Mouse (Mus musculus) R1 (cell line): ENCODE results near the gene Fra10ac1.
A peak's percentile ranks its signal among the peaks of the same experiment; 100 is the strongest.

Experiments used
- DNase-seq: peaks from one replicate; pipeline ENCODE4 v3.0.0-alpha.2; 2018; ENCODE audit warnings: low read depth, low spot score

The Fra10ac1 gene

GRCm38 (mm10) chr19:38232087-38232486, 8.1 kb upstream of the Fra10ac1 start:
- no peak for DNase-seq

DNA sequence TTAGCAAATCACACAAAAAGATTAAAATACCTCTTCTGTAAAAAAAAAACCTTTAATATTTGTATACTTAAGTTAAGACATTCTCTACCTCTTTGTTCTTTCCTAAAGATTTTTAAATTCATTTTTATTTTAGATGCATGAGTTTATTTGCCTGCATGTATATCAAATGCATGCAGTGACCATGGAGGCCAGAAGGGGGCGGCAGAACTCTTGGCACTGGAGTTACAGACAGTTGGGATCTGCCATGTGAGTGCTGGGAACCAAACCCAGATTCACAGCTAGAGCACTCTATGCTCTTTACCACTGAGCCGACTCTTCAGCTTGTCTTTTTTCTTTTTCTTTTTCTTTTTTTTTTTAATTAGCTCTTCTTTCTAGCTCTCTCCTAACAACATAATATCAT, 4.7 kb upstream of the Fra10ac1 start:
- DNase-seq, result peak; percentile 74

GRCm38 (mm10) chr19:38224685-38225060, 717 bp upstream of the Fra10ac1 start:
- no peak for DNase-seq

- no peak for DNase-seq
Measured at GRCm38 (mm10) chr19:38223356-38223904, 526 bp downstream of the Fra10ac1 start.

DNA sequence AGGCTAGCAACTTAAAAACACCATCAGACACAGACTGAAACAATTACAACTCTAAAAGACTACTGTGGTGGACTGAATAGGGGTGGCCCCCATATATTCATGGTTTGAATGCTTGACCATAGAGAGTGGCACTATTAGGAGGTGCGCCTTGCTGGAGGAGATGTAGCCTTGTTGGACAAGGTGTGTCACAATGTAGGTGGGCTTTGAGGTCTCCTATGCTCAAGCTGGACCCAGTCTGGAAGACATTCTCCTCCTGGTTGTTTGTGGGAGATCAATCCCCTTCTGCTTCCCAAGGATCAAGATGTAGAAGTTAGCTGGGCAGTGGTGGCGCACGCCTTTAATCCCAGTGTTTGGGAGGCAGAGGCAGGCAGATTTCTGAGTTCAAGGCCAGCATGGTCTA, 6.3 kb downstream of the Fra10ac1 start:
- DNase-seq, result no peak

GRCm38 (mm10) chr19:38206669-38207068, 17.3 kb downstream of the Fra10ac1 start:
- peak; percentile 37 for DNase-seq

DNA sequence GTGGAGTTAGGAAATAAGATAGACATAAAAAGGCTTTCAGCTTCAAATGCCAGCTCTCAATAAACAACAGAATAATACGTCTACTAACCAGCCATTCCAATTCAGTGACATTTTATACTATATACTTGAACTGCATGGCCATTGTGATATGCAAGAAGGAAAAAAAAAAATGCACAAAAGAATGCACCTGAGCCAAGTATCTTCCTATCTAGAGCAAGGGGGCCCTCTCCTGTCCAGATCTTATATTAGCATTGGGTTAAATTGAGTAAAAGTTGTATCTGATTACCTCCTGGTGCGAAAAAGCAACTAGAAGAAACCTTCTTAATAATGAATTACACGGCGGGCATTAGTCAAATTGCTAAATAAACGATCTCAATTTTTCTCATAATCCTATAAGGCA, 25.2 kb downstream of the Fra10ac1 start:
- DNase-seq, result no peak

DNA sequence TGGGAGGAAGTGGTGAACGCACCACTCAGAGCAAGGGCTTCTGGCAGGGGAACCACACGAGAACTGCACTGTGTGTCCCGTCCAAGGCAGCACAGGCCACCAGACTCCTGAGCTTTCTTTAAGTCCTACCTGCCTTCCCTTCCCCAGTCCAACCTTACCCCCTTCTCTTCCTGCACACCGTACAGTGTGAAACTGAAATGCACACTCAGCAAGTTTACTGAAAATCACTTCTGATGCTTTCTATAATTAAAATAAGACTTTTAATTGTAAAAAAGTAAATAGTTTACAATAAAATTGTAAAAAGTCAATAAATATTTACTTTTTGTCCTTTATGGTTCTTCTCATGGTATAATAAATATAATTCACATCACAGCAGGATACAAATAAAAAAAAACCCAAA, 28.7 kb downstream of the Fra10ac1 start:
- DNase-seq, result no peak

- DNase-seq, result no peak
Measured at GRCm38 (mm10) chr19:38191446-38191845, 32.5 kb downstream of the Fra10ac1 start.

DNA sequence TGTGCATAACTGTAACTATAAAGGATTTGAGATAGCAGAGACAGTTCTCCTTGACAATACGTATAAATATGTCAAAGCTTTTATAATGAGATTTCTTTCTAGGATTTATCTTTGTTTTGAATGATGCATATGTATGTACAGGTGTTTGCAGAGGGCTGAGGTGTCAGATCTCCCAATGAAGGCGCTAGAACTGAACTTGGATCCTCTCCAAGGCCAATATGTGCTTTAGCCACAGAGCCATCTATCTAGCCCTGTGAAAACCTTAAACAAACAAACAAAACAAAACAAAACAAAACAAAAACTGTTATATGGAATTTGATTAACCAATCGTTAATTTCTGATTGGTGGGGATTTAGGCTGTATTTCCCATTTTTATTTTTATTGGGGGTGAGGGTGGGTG, 33.4 kb downstream of the Fra10ac1 start:
- no peak for DNase-seq

- DNase-seq, result no peak
Measured at GRCm38 (mm10) chr19:38187345-38187680, 36.6 kb downstream of the Fra10ac1 start.

GRCm38 (mm10) chr19:38186631-38187344, 37.2 kb downstream of the Fra10ac1 start:
- DNase-seq, result peak; percentile 27

DNA sequence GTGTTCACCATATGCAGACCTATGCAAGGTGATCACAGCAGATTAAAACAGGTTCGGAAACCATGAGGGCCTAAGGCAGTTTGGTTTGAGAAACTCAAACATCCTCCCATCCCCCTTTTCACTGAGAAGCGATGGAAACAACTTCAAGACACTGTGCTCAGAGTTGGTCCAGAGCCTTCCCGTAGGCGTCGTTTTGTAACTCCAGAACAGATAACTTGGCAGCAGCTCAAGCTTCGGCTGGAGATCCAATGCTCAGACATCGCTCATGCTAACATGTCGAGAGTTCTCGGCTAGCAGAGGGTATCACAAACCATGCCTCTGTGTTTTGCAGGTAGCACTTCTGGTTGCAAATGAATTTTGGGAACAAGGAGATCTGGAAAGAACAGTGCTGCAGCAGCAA, 44.3 kb downstream of the Fra10ac1 start:
- DNase-seq, result no peak

DNA sequence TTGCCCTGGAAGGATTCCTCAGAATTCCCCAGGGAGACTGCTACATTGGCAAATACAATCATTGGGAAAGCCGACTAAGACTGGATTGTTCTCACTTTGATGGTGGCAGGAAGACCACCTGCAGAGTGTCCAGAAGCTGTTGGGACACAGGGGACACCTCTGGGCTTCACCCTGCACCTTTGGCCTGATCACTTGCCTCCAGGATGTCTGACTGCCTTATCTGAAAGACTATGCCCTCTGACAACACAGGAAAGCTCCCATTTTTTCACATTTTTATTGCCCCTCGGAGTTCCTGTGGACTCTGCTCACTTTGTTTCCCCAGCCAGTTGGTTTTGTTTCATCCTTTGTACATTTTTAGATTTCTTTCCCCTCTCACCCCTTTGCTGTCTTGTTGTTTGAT, 59.3 kb downstream of the Fra10ac1 start:
- DNase-seq, result no peak

GRCm38 (mm10) chr19:38161648-38162354, 62.2 kb downstream of the Fra10ac1 start:
- DNase-seq, result no peak

- peak; percentile 79 for DNase-seq
Measured at GRCm38 (mm10) chr19:38156243-38156642, 67.7 kb downstream of the Fra10ac1 start.

DNA sequence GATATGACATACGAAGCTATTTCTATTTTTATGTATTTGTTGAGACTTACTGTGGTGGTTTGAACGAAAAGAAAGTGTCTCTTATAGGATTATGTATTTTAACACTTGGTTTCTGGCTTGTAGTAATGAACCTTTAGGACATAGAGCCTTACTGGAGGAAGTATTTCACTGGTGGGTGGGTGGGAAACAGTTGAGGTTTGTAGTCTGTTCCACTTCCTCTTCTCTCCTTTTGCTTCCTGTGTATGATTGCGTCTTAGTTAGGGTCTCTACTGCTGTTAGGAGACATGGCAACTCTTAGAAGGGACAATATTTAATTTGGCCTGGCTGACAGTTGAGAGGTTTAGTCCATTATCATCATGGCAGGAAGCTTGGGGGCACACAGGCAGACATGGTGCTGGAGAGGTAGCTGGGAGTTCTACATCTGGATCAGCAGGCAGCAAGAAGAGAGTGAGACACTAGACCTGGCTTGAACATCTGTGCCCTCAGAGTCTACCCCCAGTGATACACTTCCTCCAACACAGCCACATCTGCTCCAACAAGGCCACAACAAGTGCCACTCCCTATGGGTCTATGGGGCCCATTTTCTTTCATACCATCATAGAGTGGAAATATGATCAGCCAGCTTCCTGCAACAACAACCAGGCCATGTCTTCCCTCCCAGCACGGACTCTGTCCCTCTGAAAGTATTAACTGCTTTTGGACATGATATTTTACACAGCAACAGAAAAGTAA, 80.2 kb downstream of the Fra10ac1 start:
- no peak for DNase-seq
